Mouse (Mus musculus) liver, adult (tissue): ENCODE measurements at regions not wholly inside any gene's neighbourhood (a gene's known extent, or its start where the extent isn't known, plus 50 kb on each side); places are given as distances from the start of the nearest gene placed in this dataset.

Source experiments
- GATA4 ChIP-seq: IDR thresholded peaks from 2 replicates; pipeline ENCODE4 v1.6.1; 2014; ENCODE audit warnings: mild to moderate bottlenecking, low read length; ENCODE audit not compliant: insufficient replicate concordance

GRCm38 (mm10) chrX:142456022-142456421 is 65.7 kb upstream of the Acsl4 start:
- no peak for TF ChIP-seq GATA4

GRCm38 (mm10) chrX:142464174-142464573 is 73.8 kb upstream of the Acsl4 start:
- no peak for TF ChIP-seq GATA4

GRCm38 (mm10) chrX:142464756-142465155 is 74.4 kb upstream of the Acsl4 start:
- TF ChIP-seq GATA4, result peak; percentile 56; the same call in 1 of the 2 replicates

GRCm38 (mm10) chrX:142467850-142468256 is 77.5 kb upstream of the Acsl4 start:
- TF ChIP-seq GATA4, result no peak

- no peak for TF ChIP-seq GATA4
Measured at GRCm38 (mm10) chrX:142468388-142468787, 78.1 kb upstream of the Acsl4 start.

- TF ChIP-seq GATA4, result no peak
Measured at GRCm38 (mm10) chrX:142469048-142469634, 78.8 kb upstream of the Acsl4 start.

- no peak for TF ChIP-seq GATA4
Measured at GRCm38 (mm10) chrX:142470083-142470482, 79.7 kb upstream of the Acsl4 start.

- no peak for TF ChIP-seq GATA4
Measured at GRCm38 (mm10) chrX:142481203-142481815, 91.0 kb upstream of the Acsl4 start.

GRCm38 (mm10) chrX:142488078-142488477 is 97.7 kb upstream of the Acsl4 start:
- no peak for TF ChIP-seq GATA4

- no peak for TF ChIP-seq GATA4
Measured at GRCm38 (mm10) chrX:142490093-142490717, 99.9 kb upstream of the Acsl4 start.

GRCm38 (mm10) chrX:142501094-142501493 is 110.8 kb upstream of the Acsl4 start:
- TF ChIP-seq GATA4, result no peak

GRCm38 (mm10) chrX:142504962-142505361 is 114.6 kb upstream of the Acsl4 start:
- TF ChIP-seq GATA4, result no peak

- no peak for TF ChIP-seq GATA4
Measured at GRCm38 (mm10) chrX:142507475-142507874, 117.1 kb upstream of the Acsl4 start.

- TF ChIP-seq GATA4, result no peak
Measured at GRCm38 (mm10) chrX:142516406-142517131, 126.2 kb upstream of the Acsl4 start.

- TF ChIP-seq GATA4, result no peak
Measured at GRCm38 (mm10) chrX:142517205-142517604, 126.9 kb upstream of the Acsl4 start.

GRCm38 (mm10) chrX:142521063-142521462 is 130.7 kb upstream of the Acsl4 start:
- no peak for TF ChIP-seq GATA4
